Mouse (Mus musculus) limb, embryonic 12.5 days (tissue): ENCODE measurements around the gene Ttc3. TPM values are rescaled to one million over a fixed set of nuclear protein-coding genes. Genes with fewer than 3 reads are reported as not detected.

Experiments
- ATAC-seq: fragments of 200-750 bp; cut with Nextera tagmentation; 2 replicates; pipeline ENCODE4 v1.8.0; 2017; ENCODE audit warnings: low read depth, moderate TSS enrichment; ENCODE audit not compliant: insufficient number of reproducible peaks, insufficient read depth, low FRiP score, low TSS enrichment
- H3K27ac ChIP-seq: fragments of 300-500 bp; sonication (generic); 2 replicates; pipeline ENCODE4 v1.5.1; 2016; ENCODE audit warnings: mild to moderate bottlenecking, moderate library complexity
- H3K27me3 ChIP-seq: fragments of 300-500 bp; sonication (generic); 2 replicates; pipeline ENCODE4 v1.6.1; 2016; ENCODE audit warnings: mild to moderate bottlenecking, moderate library complexity
- H3K36me3 ChIP-seq: fragments of 300-500 bp; sonication (generic); 2 replicates; pipeline ENCODE4 v1.6.1; 2016; ENCODE audit warnings: mild to moderate bottlenecking, moderate library complexity
- H3K4me1 ChIP-seq: fragments of 300-500 bp; sonication (generic); replicated peaks from 2 replicates; pipeline ENCODE4 v1.6.1; 2016
- H3K4me2 ChIP-seq: fragments of 300-500 bp; sonication (generic); 2 replicates; pipeline ENCODE4 v1.6.1; 2016; ENCODE audit warnings: mild to moderate bottlenecking, moderate library complexity
- H3K4me3 ChIP-seq: fragments of 300-500 bp; sonication (generic); replicated peaks from 2 replicates; pipeline ENCODE4 v1.5.1; 2016; ENCODE audit warnings: mild to moderate bottlenecking
- H3K9ac ChIP-seq: fragments of 300-500 bp; sonication (generic); replicated peaks from 2 replicates; pipeline ENCODE4 v1.6.1; 2016; ENCODE audit warnings: mild to moderate bottlenecking, moderate library complexity
- H3K9me3 ChIP-seq: fragments of 300-500 bp; sonication (generic); 2 replicates; pipeline ENCODE4 v1.6.1; 2016; ENCODE audit warnings: mild to moderate bottlenecking, moderate library complexity
- WGBS: fragments of 180-500 bp; shearing (Covaris S2); methylation state at CpG from one replicate; pipeline ENCODE4 v1.1.7; 2016; 5-methylcytosine and 5-hydroxymethylcytosine counted together
- polyA plus RNA-seq: library from polyadenylated mRNA; unstranded; fragments of >200 nt; fragmentation: Nextera tagmentation; extraction: Ambion mirVana; gene quantifications from 2 replicates; pipeline ENCODE4 v1.2.1, GENCODE M21; 2016

The Ttc3 gene
- polyA plus RNA-seq, 1 experiment from 2014 or later = 339 TPM

GRCm38 (mm10) chr16:94392299-94392698 lies 21.9 kb downstream of the Ttc3 start:
- no peaks in the 10 kb centered on the region for H3K9me3 ChIP-seq
- no peak overlapping the region for H3K4me2 ChIP-seq
- 89% methylated on average over 4 of the region's 4 CpGs for WGBS
- H3K27me3 ChIP-seq = no peaks in the 10 kb centered on the region
- H3K36me3 ChIP-seq = peaks cover 29% of the 10 kb centered on the region
- no peak overlapping the region for H3K9ac ChIP-seq
- no peaks in the 10 kb centered on the region for H3K4me1 ChIP-seq
- ATAC-seq = no peak
- no peak overlapping the region for H3K4me3 ChIP-seq
- no peak overlapping the region for H3K27ac ChIP-seq

- no peak overlapping the region for H3K4me3 ChIP-seq
- H3K27me3 ChIP-seq = no peaks in the 10 kb centered on the region
- H3K27ac ChIP-seq = no peak overlapping the region
- no peak for ATAC-seq
- peaks cover 29% of the 10 kb centered on the region for H3K36me3 ChIP-seq
- H3K4me2 ChIP-seq = no peak overlapping the region
- 81% methylated on average over 3 of the region's 3 CpGs for WGBS
- no peaks in the 10 kb centered on the region for H3K4me1 ChIP-seq
- H3K9ac ChIP-seq = no peak overlapping the region
- H3K9me3 ChIP-seq = no peaks in the 10 kb centered on the region
These were observed 24.6 kb downstream of the Ttc3 start for GRCm38 (mm10) chr16:94395051-94395450.

- no peak for ATAC-seq
- Histone ChIP-seq H3K4me2 (no peak overlapping the region), H3K36me3 (peaks cover 29% of the 10 kb centered on the region), H3K9ac (no peak overlapping the region), H3K4me1 (peaks cover 9% of the 10 kb centered on the region), H3K9me3 (no peaks in the 10 kb centered on the region), H3K27me3 (no peaks in the 10 kb centered on the region), H3K4me3 (no peak overlapping the region), H3K27ac (no peak overlapping the region)
- WGBS = 80% methylated on average over 7 of the region's 7 CpGs
These were observed 26.2 kb downstream of the Ttc3 start for GRCm38 (mm10) chr16:94396641-94397040.

- Histone ChIP-seq H3K4me3 (no peak overlapping the region), H3K36me3 (peaks cover 32% of the 10 kb centered on the region), H3K9me3 (no peaks in the 10 kb centered on the region), H3K27ac (no peak overlapping the region), H3K4me2 (no peak overlapping the region), H3K9ac (no peak overlapping the region), H3K4me1 (peaks cover 13% of the 10 kb centered on the region), H3K27me3 (no peaks in the 10 kb centered on the region)
- 84% methylated on average over 2 of the region's 2 CpGs for WGBS
- no peak for ATAC-seq
These were observed 28.7 kb downstream of the Ttc3 start for GRCm38 (mm10) chr16:94399141-94399540.

GRCm38 (mm10) chr16:94401636-94402035 lies 31.2 kb downstream of the Ttc3 start:
- Histone ChIP-seq H3K9ac (no peak overlapping the region), H3K4me2 (no peak overlapping the region), H3K4me1 (peaks cover 13% of the 10 kb centered on the region), H3K27ac (no peak overlapping the region), H3K27me3 (no peaks in the 10 kb centered on the region), H3K9me3 (no peaks in the 10 kb centered on the region), H3K4me3 (no peak overlapping the region), H3K36me3 (peaks cover 29% of the 10 kb centered on the region)
- ATAC-seq = no peak
- WGBS = 22% methylated on average over 2 of the region's 2 CpGs

- H3K27me3 ChIP-seq = no peaks in the 10 kb centered on the region
- 73% methylated on average over 4 of the region's 4 CpGs for WGBS
- H3K36me3 ChIP-seq = peaks cover 33% of the 10 kb centered on the region
- H3K9me3 ChIP-seq = no peaks in the 10 kb centered on the region
- no peak for ATAC-seq
- H3K4me3 ChIP-seq = no peak overlapping the region
- H3K27ac ChIP-seq = no peak overlapping the region
- no peak overlapping the region for H3K9ac ChIP-seq
- no peak overlapping the region for H3K4me2 ChIP-seq
- peaks cover 13% of the 10 kb centered on the region for H3K4me1 ChIP-seq
These were observed 31.8 kb downstream of the Ttc3 start for GRCm38 (mm10) chr16:94402185-94402584.

GRCm38 (mm10) chr16:94411287-94411686 lies 40.9 kb downstream of the Ttc3 start:
- 85% methylated on average over 3 of the region's 3 CpGs for WGBS
- Histone ChIP-seq H3K36me3 (peaks cover 81% of the 10 kb centered on the region), H3K4me1 (no peaks in the 10 kb centered on the region), H3K4me3 (no peak overlapping the region), H3K27me3 (no peaks in the 10 kb centered on the region), H3K4me2 (no peak overlapping the region), H3K9ac (no peak overlapping the region), H3K27ac (no peak overlapping the region), H3K9me3 (no peaks in the 10 kb centered on the region)
- no peak for ATAC-seq

GRCm38 (mm10) chr16:94412198-94412597 lies 41.8 kb downstream of the Ttc3 start:
- 88% methylated on average over 2 of the region's 2 CpGs for WGBS
- H3K36me3 ChIP-seq = peaks cover 79% of the 10 kb centered on the region
- no peak overlapping the region for H3K9ac ChIP-seq
- no peak for ATAC-seq
- no peaks in the 10 kb centered on the region for H3K27me3 ChIP-seq
- no peak overlapping the region for H3K27ac ChIP-seq
- no peak overlapping the region for H3K4me2 ChIP-seq
- no peaks in the 10 kb centered on the region for H3K9me3 ChIP-seq
- H3K4me3 ChIP-seq = no peak overlapping the region
- no peaks in the 10 kb centered on the region for H3K4me1 ChIP-seq

- no peak overlapping the region for H3K9ac ChIP-seq
- H3K9me3 ChIP-seq = no peaks in the 10 kb centered on the region
- no peak overlapping the region for H3K4me2 ChIP-seq
- H3K4me3 ChIP-seq = no peak overlapping the region
- no peaks in the 10 kb centered on the region for H3K27me3 ChIP-seq
- peaks cover 79% of the 10 kb centered on the region for H3K36me3 ChIP-seq
- no peak for ATAC-seq
- WGBS = 94% methylated on average over 4 of the region's 4 CpGs
- no peaks in the 10 kb centered on the region for H3K4me1 ChIP-seq
- H3K27ac ChIP-seq = no peak overlapping the region
These were observed 42.3 kb downstream of the Ttc3 start for GRCm38 (mm10) chr16:94412760-94413159.

- Histone ChIP-seq H3K9me3 (no peaks in the 10 kb centered on the region), H3K27me3 (no peaks in the 10 kb centered on the region), H3K36me3 (peaks cover 88% of the 10 kb centered on the region), H3K27ac (no peak overlapping the region), H3K4me3 (no peak overlapping the region), H3K4me1 (no peaks in the 10 kb centered on the region), H3K4me2 (no peak overlapping the region), H3K9ac (no peak overlapping the region)
- 93% methylated on average over 6 of the region's 6 CpGs for WGBS
- no peak for ATAC-seq
These were observed 43.7 kb downstream of the Ttc3 start for GRCm38 (mm10) chr16:94414151-94414550.

- H3K36me3 ChIP-seq = peaks cover 91% of the 10 kb centered on the region
- no peak overlapping the region for H3K27ac ChIP-seq
- WGBS = 94% methylated on average over 3 of the region's 3 CpGs
- no peak overlapping the region for H3K4me3 ChIP-seq
- H3K4me2 ChIP-seq = no peak overlapping the region
- H3K4me1 ChIP-seq = no peaks in the 10 kb centered on the region
- H3K9ac ChIP-seq = no peak overlapping the region
- no peaks in the 10 kb centered on the region for H3K27me3 ChIP-seq
- peaks cover 7% of the 10 kb centered on the region for H3K9me3 ChIP-seq
- no peak for ATAC-seq
These were observed 50.1 kb downstream of the Ttc3 start for GRCm38 (mm10) chr16:94420498-94420897.

GRCm38 (mm10) chr16:94428948-94429347 lies 58.5 kb downstream of the Ttc3 start:
- 98% methylated on average over 4 of the region's 4 CpGs for WGBS
- no peak overlapping the region for H3K4me2 ChIP-seq
- H3K4me1 ChIP-seq = no peaks in the 10 kb centered on the region

More at GRCm38 (mm10) chr16:94428948-94429347, 58.5 kb downstream of the Ttc3 start:
- peaks cover 90% of the 10 kb centered on the region for H3K36me3 ChIP-seq
- H3K9ac ChIP-seq = no peak overlapping the region
- no peak for ATAC-seq
- no peaks in the 10 kb centered on the region for H3K27me3 ChIP-seq
- H3K4me3 ChIP-seq = no peak overlapping the region
- no peak overlapping the region for H3K27ac ChIP-seq
- H3K9me3 ChIP-seq = no peaks in the 10 kb centered on the region
